Mouse (Mus musculus) cerebellum, adult (tissue): ENCODE results near the gene Mapk12.

Experiments used
- ATAC-seq: cut with Nextera tagmentation; 2 replicates; pipeline ENCODE4 v1.9.2; 2017; ENCODE audit warnings: mild to moderate bottlenecking, moderate library complexity, mixed read lengths; ENCODE audit not compliant: insufficient number of reproducible peaks, low FRiP score, low TSS enrichment

The Mapk12 gene

GRCm38 (mm10) chr15:89140659-89141252 lies at the start of gene Mapk12:
Gene Mapk12, minus strand, starts transcription at chr15:89140703.
- ATAC-seq: peak; percentile 56

DNA sequence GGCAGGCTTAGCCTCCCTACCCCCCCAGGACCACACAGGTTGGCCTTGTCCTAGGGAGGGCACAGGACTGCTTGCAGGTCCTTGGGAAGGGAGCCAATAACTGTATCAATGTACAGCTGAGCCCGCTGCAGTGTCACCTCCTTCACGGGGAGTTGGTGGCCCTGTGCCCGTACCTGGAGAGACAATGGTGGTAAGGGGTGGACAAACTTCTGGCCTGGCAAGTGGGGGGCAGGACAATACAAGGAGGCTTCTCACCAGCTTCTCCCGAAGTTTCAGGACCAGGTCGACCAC lies 44.4 kb upstream of the Mapk12 start:
- no peak for ATAC-seq

- no peak for ATAC-seq
Observed at GRCm38 (mm10) chr15:89184141-89184936, 43.8 kb upstream of the Mapk12 start.

- ATAC-seq: no peak
Observed at GRCm38 (mm10) chr15:89182842-89183241, 42.3 kb upstream of the Mapk12 start.

- ATAC-seq: no peak
Observed at GRCm38 (mm10) chr15:89182328-89182741, 41.8 kb upstream of the Mapk12 start.

DNA sequence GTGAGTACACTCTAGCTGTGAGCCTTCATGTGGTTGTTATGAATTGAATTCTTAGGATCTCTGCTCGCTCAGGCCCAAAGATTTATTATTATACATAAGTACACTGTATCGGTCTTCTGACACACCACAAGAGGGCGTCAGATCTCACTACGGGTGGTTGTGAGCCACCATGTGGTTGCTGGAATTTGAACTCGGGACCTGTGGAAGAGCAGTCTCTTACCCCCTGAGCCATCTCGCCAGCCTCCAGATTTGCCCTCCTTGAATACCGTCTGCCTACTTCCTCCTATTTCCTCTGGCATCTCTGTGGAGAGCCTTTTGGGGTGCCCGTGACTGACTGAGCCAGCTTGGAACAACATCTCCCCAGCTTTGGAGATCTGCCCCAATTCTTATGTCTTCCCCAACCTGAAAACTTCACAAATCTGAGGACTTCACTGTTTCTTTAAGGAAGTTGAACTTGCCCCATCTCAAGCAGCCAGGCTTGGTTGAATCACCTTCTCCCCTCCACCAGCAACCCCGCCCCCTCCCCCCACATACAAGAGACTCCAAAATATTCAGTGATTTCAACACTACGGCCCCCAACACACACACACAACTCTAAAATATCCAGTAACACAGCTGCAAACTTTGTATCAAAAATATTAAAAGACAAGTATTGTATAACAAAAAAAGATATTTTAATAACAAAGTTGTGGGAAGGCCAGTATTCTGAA lies 41.2 kb upstream of the Mapk12 start:
- no peak for ATAC-seq

DNA sequence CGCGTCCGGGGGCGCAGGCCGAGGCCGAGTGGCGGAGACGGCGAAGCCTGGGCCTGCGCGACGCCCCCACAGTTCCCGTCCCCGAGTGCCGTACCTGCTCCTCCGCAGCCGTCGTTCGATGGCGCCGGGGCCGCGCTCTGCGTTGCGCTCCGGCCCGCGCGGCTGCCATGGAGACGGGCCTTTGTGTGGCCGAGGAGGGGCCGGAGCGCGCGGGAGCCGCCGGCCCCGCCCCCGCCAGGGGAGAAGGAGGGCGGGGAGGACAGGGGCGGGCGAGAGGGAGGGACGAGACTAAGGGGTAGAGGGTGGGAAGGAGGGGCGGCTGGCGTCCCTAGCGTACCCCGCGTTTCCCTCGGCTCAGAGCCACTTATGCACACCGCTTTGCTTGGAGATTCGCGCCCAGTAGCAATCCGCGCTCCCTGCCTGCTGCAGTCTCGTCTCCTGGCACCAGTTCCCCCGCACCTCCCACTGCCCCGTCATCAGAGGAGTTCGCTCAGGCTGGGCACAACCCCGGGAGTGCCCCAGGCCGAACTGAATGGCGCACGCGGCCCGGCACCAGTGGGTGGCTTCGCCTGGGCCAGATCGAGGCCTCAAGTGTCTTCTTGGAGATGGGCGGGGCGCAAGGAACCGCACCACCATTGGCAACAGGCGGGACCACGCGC lies 40.2 kb upstream of the Mapk12 start, which contains the start of gene Plxnb2:
Gene Plxnb2 (minus strand): TSS at position 218 of the 659 bp plus-strand sequence.
- peak; percentile 13; the same call in 1 of the 2 replicates for ATAC-seq

DNA sequence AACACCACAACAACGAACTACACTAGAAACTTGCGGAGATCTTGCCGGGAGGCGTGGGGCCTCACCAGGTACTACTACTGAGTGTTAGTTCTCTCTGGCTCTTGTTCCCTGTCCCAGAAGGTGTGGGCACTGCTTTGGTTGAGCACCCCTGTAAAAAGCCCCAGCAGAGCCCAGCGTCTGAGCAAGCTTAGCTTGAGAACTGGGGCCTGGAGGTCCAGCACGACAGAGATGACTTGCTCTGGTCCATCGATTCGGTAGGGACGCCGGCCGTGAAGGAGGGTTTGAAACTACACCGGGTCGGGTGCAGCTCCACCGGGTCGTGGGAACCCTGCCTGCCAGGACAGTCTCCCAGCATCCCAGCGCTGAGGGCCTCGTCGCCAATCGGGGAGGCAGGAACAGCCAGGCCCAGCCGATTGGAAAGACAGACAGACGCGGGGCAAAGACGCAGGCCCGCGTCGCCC lies 39.6 kb upstream of the Mapk12 start:
- ATAC-seq: no peak

DNA sequence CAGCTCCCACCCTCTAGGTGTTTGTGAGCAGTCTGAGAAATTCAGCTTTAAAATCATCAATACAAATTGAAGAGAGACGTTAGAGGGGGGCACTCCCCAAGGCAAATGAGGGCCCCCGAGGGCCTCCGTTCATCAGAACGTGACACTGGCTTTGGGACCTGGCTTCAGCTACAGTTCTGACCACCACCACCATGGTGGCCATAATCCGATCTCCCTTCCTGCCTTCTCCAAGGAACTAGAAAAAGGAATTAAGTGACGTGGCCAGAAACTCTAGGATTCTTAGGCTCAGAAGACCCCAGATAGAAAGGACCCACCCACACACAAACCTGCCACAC lies 39.1 kb upstream of the Mapk12 start:
- no peak for ATAC-seq

DNA sequence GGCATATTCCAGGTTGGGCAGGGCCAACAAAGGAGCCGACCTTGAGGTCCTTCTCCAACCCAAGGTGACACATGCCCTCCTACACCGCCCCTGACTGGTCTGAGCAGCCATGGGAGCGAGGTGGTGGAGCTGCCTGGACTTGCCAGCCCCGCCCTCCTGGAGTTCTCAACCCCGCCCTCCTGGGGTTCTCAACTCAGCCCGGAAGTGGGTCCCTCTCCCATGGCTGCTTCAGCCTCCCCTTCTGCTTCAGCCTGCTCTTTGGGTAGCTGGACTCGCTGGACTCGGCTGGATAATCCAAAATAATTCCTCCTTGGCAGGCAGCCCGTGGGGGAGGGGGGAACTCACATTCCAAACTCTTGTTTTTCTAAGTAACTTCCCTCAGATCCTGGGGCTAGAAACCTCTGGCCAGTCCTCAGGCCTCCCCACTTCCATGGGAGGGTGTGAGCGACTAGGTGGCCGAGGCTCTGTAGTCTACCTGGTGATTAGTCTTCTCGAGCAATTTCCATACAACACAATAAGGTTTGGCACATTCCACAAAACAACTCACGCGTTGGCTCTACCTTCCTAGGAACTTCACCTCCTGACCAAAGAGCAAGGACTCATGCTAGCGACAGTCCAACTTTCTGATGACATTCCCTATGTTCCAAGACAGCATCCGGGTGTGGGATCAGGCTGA lies 38.6 kb upstream of the Mapk12 start:
- ATAC-seq: no peak

DNA sequence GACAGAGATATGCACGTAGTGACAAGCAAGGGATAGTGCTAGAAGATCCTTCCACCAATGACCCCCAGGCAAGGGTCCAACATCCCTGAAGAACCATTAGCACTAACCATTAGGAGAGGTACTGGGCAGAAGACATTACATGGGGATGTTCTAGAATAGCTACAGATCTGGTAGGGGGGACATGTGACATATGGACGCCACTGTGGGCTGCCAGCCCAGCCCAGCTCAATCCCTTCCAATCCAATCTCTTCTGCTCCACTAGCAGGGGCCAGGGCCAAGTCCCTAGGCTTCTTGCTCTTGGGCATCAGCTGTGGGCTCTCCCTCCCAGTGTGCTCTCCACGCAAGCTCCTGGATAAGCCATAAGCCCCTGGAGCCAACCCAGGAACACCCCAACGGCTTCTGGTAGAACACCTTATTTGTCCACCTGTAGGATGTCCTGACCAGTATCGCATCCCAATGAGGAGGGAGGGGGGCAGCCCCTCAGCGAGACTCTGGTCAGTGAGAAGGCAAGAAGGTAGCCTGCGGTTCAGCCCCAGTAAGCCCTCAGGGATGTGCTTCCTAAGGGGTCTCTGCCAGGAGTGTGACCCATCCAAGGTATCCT lies 37.9 kb upstream of the Mapk12 start:
- peak; percentile 47 for ATAC-seq

- no peak for ATAC-seq
Observed at GRCm38 (mm10) chr15:89177576-89178259, 37.2 kb upstream of the Mapk12 start.

- ATAC-seq: no peak
Observed at GRCm38 (mm10) chr15:89177121-89177520, 36.6 kb upstream of the Mapk12 start.

- ATAC-seq: no peak
Observed at GRCm38 (mm10) chr15:89175411-89176155, 35.1 kb upstream of the Mapk12 start.

GRCm38 (mm10) chr15:89174889-89175339 lies 34.4 kb upstream of the Mapk12 start:
- ATAC-seq: no peak

- ATAC-seq: peak; percentile 24
Observed at GRCm38 (mm10) chr15:89173906-89174214, 33.4 kb upstream of the Mapk12 start.

GRCm38 (mm10) chr15:89173024-89173905 lies 32.8 kb upstream of the Mapk12 start:
- ATAC-seq: no peak
